Mouse (Mus musculus) frontal cortex, postnatal 25 days (tissue): ENCODE data around the gene Elp4.

ENCODE experiments used
- DNase-seq, 2 experiments: peaks; one replicate each; pipeline ENCODE4 v3.0.0; 2022; ENCODE audit warnings: low spot score in 2 of 2

The Elp4 gene

GRCm38 (mm10) chr2:105805210-105805609, 99.2 kb downstream of the Elp4 start:
- no peak for DNase-seq

GRCm38 (mm10) chr2:105804506-105804905, 99.9 kb downstream of the Elp4 start:
- no peak for DNase-seq

DNA sequence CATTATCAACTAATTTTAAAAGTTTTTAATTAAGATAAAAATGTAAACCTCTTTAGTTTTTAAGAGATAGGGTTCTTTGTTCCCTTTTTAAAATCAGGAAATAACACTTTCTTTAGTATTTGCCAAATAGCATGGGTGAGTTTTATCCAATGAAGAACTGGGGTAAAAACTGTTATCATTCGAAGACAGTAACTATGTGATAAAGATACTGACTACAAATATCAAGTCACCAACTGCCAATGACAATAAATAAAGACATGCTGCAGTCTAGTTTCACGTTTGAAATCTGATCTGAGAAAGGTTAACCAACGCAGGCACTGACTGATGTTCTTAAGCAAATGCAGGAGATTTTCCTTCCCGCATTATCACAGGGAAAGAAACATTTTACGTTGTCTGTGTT, 100.9 kb downstream of the Elp4 start:
- DNase-seq = no peak

DNA sequence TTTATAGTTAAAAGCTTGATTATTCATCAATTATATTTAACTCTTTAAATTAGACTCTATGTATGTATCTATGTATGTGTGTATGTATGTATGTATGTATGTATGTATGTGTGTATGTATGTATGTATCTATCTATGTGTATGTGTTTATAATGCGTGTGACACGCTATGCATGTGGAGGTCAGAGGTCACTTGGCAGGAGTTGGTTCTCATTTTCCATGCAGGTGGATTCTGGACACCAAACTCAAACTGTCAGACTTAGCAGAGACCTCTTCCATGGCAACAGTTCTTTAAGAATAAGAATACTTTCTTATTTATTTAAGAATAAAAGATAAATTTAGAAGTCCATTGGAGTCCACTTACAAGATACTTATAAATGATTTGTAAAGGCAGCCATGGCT, 101.5 kb downstream of the Elp4 start:
- DNase-seq = no peak

DNA sequence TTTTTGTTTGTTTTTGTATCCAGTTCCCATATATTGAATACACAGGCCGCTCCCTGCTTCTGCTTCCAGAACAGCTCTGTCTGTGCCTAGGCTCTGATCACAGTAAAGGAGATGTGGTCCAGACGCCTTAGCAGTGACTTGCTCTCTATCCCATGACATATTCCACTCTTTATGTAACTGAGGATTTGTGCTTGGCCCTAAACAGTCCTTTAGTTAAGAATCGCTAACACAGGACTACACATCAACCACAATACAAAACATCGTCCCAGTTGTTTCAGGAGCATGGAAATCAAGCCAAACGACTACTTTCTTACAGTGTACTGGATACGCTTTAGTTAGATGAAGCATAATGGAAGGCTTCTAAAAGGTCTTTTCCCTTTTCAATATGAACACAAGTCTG, 102.8 kb downstream of the Elp4 start:
- DNase-seq = no peak

DNA sequence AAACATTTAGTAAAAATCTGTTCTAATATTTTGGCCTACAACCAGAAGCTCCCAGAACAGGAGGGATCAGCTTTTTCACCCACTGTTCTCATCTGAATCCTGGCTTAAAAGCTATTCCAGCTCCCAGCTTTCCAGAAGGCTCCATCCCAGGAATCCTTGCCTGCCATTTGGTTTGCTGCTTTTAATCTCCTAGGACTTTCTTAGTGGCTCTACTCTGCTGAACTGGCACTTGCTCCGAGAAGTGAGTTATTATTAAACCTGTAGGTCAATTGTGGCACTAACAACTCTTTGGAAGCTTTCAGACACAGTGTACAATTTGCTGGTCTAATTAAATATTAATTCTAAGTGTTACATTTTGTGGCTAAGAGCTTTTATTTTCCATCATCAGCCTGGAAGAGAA, 103.7 kb downstream of the Elp4 start:
- no peak for DNase-seq

- no peak for DNase-seq
Measured at GRCm38 (mm10) chr2:105799840-105800239, 104.5 kb downstream of the Elp4 start.

GRCm38 (mm10) chr2:105797842-105798241, 106.5 kb downstream of the Elp4 start:
- DNase-seq = no peak

GRCm38 (mm10) chr2:105796101-105796500, 108.3 kb downstream of the Elp4 start:
- DNase-seq = no peak

- no peak for DNase-seq
Measured at GRCm38 (mm10) chr2:105792339-105793120, 111.8 kb downstream of the Elp4 start.

GRCm38 (mm10) chr2:105789936-105790335, 114.4 kb downstream of the Elp4 start:
- no peak for DNase-seq

GRCm38 (mm10) chr2:105787726-105788125, 116.6 kb downstream of the Elp4 start:
- DNase-seq = no peak

- no peak for DNase-seq
Measured at GRCm38 (mm10) chr2:105786986-105787385, 117.4 kb downstream of the Elp4 start.

DNA sequence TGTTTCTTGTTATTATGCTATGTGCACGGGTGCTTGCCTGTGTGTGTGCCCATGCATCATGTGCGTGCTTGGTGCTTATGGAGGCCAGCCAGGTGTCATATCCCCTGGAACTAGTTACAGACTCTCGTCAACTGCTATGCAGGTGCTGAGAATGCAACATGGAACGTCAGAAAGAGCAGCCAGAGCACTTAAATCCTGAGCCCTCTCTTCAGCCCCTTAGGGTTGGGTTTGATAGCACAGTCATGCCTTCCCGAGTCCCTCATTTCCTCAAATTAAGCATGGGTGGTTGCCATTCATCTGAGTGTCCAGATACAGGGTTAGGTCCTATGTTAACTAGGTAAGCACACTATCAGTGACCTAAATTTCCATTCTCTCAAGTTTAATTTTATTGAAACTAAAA, 121.5 kb downstream of the Elp4 start:
- no peak for DNase-seq

DNA sequence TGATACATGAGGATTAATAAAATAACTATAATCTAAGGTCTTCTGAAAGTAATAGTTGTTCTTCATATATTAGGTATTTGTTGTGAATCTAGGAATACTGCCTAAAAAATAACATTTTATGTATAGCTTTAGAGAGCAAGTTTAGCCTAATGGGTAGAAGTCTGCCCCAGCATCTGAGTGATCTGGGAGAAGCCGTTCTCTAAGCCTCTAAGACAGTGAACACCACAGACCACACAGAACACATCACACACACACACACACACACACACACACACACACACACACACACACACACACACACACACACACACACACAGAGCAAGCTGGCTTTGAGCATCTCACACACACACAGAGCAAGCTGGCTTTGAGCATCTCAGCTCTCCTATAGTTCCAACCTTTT, 123.6 kb downstream of the Elp4 start:
- no peak for DNase-seq

DNA sequence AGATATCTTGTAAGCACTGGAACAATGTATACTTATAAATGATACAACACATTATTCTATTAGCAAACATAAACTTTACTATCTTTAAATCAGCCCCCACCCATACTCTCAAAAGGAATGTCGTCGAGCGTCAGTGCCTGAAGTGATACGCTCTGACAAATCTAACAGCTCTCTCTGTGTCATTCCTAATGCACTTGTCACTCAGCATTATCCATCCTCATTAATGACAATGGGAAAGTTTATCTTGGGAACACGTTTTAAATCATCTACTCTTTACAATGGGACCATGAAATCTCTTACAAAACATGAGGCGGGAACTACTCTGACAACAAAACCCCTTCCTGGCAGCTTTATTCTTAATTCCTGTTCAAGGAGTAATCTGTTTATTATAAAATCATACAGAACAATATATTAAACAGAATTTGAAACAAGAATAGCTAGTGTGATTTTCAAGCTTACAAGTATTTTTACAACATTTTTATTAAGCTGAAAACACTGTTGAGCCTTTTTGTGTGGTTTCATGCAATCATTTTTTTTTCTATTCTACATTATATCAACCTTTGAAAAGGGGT, 125.0 kb downstream of the Elp4 start:
- no peak for DNase-seq

DNA sequence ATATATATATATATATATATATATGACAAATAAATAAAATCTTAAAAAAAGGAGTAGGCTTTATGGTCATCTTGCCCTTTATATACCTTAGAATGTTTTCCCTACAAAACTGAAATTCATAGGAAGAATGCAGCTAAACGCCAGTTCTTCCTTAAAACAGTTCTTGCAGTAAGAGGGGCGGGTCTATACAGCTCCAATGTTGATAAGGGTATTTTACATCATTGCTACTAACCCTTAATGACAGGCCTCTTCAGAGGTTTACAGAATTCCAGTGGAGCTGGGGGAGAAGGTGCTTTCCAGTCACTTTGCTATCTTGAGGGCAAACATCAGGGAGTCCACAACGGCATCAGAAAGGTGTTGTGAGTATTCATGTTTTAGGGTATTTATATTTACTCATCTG, 133.1 kb downstream of the Elp4 start:
- DNase-seq = no peak

- DNase-seq = no peak
Measured at GRCm38 (mm10) chr2:105769747-105770328, 134.5 kb downstream of the Elp4 start.

DNA sequence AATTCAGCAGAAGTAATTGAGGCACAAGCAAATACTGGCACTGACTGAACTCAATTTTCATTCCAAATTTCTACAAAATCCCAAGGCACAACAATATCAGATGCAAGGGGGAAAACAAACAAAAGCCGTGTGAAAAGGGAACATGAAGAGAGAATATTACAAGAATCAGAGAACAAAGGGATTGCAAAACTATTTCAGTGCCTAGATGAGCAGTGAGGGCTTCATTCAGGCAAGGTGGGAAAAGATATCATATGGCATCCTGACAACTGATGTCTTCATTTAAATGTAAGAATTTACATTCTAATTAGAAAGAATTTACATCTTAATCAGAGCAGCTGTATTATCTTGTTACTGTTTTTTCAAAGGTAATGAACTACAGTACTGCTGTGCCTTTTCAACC, 150.9 kb downstream of the Elp4 start:
- DNase-seq = no peak

GRCm38 (mm10) chr2:105749111-105749510, 155.3 kb downstream of the Elp4 start:
- no peak for DNase-seq

DNA sequence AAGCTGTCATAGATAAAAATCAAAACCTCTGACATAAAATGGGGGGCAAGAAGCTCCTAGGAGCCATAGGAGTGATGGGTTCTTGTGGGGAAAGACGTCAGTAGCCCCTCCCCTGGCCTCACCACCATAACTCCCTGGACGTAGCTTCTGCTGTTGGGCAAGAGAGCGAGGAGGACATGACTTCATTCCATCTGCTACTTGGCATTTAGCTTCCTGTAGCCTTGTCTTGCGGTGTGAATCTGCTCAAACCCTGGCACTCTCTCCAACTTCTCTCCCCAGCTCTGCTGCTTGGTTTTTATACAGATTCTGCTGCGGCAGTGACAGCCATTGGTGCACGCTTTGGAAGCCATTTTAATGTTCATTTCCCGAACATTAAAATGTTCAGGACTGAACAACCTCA, 157.5 kb downstream of the Elp4 start:
- DNase-seq = no peak

GRCm38 (mm10) chr2:105736166-105736565, 168.2 kb downstream of the Elp4 start:
- no peak for DNase-seq

- DNase-seq = no peak
Measured at GRCm38 (mm10) chr2:105730704-105731103, 173.7 kb downstream of the Elp4 start.
